Mouse (Mus musculus) limb, embryonic 15.5 days (tissue): Measurements from ENCODE around the gene Spg20. TPM values are rescaled to one million over a fixed set of nuclear protein-coding genes. Genes with fewer than 3 reads are reported as not detected.

Experiments used
- ATAC-seq: fragments of 200-750 bp; cut with Nextera tagmentation; 2 replicates; pipeline ENCODE4 v1.8.0; 2017; ENCODE audit warnings: low read depth, moderate TSS enrichment; ENCODE audit not compliant: insufficient number of reproducible peaks, low FRiP score, low TSS enrichment
- H3K27ac ChIP-seq: fragments of 300-500 bp; sonication (generic); 2 replicates; pipeline ENCODE4 v1.5.1; 2015; ENCODE audit warnings: moderate library complexity, mild to moderate bottlenecking, inconsistent platforms
- H3K27me3 ChIP-seq: fragments of 300-500 bp; sonication (generic); 2 replicates; pipeline ENCODE4 v1.6.1; 2015; ENCODE audit warnings: inconsistent platforms
- H3K36me3 ChIP-seq: fragments of 300-500 bp; sonication (generic); 2 replicates; pipeline ENCODE4 v1.6.1; 2015; ENCODE audit warnings: inconsistent platforms
- H3K4me1 ChIP-seq: fragments of 300-500 bp; sonication (generic); 2 replicates; pipeline ENCODE4 v1.6.1; 2015; ENCODE audit warnings: inconsistent platforms
- H3K4me2 ChIP-seq: fragments of 300-500 bp; sonication (generic); 2 replicates; pipeline ENCODE4 v1.6.1; 2015; ENCODE audit warnings: mild to moderate bottlenecking, inconsistent platforms
- H3K4me3 ChIP-seq: fragments of 300-500 bp; sonication (generic); 2 replicates; pipeline ENCODE4 v1.5.1; 2015; ENCODE audit warnings: mild to moderate bottlenecking, inconsistent platforms
- H3K9ac ChIP-seq: fragments of 300-500 bp; sonication (generic); 2 replicates; pipeline ENCODE4 v1.6.1; 2015; ENCODE audit warnings: inconsistent platforms
- H3K9me3 ChIP-seq: fragments of 300-500 bp; sonication (generic); 2 replicates; pipeline ENCODE4 v1.6.1; 2016; ENCODE audit warnings: inconsistent platforms
- WGBS: fragments of 180-500 bp; shearing (Covaris S2); methylation state at CpG from one replicate; pipeline ENCODE4 v1.1.7; 2015; 5-methylcytosine and 5-hydroxymethylcytosine counted together
- polyA plus RNA-seq: library from polyadenylated mRNA; unstranded; fragments of >200 nt; fragmentation: Nextera tagmentation; extraction: Ambion mirVana; gene quantifications from 2 replicates; pipeline ENCODE4 v1.2.1, GENCODE M21; 2015

Spg20 gene
- polyA plus RNA-seq, 1 experiment from 2014 or later, result 78.2 TPM

DNA sequence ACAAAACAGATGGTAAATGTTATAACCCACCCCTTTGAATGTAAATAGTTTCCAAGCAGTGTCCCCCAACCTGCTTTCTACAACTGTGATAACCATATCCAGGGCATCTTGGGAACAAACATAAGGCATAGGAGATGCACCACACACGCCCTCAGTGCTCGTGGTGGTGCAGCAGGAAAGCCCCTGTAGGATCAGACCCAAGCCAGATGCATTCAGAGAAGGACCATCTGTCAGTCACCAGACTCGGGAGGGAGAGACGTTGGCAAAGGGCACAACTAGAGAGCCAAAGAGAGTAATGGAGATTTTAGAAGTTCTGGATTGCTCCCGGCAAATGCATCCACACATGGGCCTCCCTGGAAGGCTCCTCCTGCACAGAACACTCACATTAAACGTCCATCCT, 27.1 kb upstream of the Spg20 start:
- no peak overlapping the region for H3K27ac ChIP-seq
- H3K4me2 ChIP-seq, result no peak overlapping the region
- no peaks in the 10 kb centered on the region for H3K9me3 ChIP-seq
- H3K36me3 ChIP-seq, result no peaks in the 10 kb centered on the region
- ATAC-seq, result no peak
- no peak overlapping the region for H3K4me3 ChIP-seq
- WGBS, result 50% methylated on average over 6 of the region's 6 CpGs
- H3K27me3 ChIP-seq, result no peaks in the 10 kb centered on the region
- no peak overlapping the region for H3K9ac ChIP-seq
- no peaks in the 10 kb centered on the region for H3K4me1 ChIP-seq

DNA sequence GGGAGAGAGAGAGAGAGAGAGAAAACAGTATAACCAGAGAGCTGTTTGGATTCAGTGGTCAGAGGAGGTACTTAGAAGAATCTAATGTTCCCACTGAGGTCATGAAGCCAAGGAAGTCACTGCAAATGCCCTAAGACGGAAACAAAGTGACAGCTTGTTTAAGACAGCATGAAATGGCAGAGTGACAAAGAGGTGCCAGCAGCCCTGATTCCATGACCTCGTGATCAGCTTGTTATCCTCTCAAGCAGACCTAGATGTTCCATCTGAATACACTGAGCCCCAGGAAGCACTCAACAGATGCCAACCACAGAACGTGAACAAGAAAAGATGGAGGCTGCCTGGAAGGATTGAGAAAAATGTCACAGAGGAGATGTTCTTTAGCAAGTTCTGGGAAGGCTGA, 26.2 kb upstream of the Spg20 start:
- Histone ChIP-seq H3K4me3 (no peak overlapping the region), H3K9ac (no peak overlapping the region), H3K4me2 (no peak overlapping the region), H3K36me3 (no peaks in the 10 kb centered on the region), H3K27me3 (no peaks in the 10 kb centered on the region), H3K27ac (no peak overlapping the region), H3K9me3 (no peaks in the 10 kb centered on the region), H3K4me1 (no peaks in the 10 kb centered on the region)
- no peak for ATAC-seq
- 63% methylated on average over 3 of the region's 3 CpGs for WGBS

DNA sequence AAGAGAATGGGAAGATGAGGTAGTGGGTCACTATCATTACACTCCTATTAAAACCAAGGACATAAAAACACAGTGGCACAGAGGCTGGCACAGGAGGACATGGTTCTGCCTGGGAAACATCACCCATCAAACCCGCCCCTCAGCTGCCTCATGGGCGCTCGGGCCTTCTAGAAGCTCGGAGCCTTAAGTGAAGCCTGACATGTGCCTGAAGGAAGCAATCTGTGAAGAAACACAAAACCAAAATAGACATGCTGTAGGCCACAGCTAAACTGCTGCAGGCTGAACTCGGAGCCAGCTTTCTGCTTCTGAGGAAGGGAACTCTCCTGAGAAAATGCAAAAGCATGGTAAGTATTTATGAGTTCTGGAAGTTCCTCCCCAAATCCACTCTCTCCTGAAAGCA, 25.0 kb upstream of the Spg20 start:
- Histone ChIP-seq H3K9ac (no peak overlapping the region), H3K4me2 (no peak overlapping the region), H3K4me3 (no peak overlapping the region), H3K9me3 (no peaks in the 10 kb centered on the region), H3K36me3 (no peaks in the 10 kb centered on the region), H3K4me1 (no peaks in the 10 kb centered on the region), H3K27me3 (no peaks in the 10 kb centered on the region), H3K27ac (no peak overlapping the region)
- WGBS, result 75% methylated on average over 5 of the region's 5 CpGs
- ATAC-seq, result no peak

DNA sequence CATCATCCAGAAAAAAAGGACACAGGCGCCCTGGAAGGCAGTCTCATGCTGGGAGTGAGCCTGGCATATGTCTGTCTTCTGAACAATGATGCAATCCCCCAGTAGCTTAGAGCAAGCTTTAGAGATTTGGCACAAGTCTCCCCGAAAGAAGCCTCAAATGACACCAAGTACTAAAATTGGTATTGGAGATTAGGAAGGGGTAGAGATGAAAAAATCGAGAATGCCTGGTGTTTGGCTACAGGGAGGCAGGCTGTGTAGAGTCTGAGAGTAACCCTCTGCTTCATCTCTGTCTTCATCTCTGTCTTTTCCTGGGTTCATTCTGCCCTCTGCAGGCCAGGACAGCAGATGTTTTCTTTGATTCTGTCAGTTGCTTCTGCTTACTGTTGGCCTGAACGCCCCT, 24.5 kb upstream of the Spg20 start:
- Histone ChIP-seq H3K4me1 (no peaks in the 10 kb centered on the region), H3K4me2 (no peak overlapping the region), H3K9ac (no peak overlapping the region), H3K36me3 (no peaks in the 10 kb centered on the region), H3K27me3 (no peaks in the 10 kb centered on the region), H3K4me3 (no peak overlapping the region), H3K9me3 (no peaks in the 10 kb centered on the region), H3K27ac (no peak overlapping the region)
- no peak for ATAC-seq
- 66% methylated on average over 4 of the region's 4 CpGs for WGBS

DNA sequence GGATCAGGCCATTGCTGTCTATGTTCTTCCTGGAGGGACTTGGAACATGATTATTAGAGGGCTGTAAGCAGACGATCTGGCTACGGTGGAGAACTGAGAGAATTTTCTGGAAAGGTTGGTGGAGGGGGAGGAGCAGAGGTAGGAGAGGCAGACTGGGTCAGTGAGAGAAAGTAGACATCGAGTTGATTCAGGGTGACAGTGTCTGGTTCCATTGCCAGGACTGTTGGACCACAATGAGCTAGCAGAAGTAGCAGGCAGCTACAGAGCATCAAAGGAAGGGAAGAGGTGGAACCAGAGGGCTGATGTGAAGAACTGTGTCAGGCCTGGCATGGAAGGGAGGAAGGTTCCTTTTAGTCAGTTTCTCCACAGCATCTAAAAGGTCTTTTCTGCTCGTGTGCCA, 23.5 kb upstream of the Spg20 start:
- H3K4me1 ChIP-seq, result no peaks in the 10 kb centered on the region
- WGBS, result 64% methylated on average over 4 of the region's 4 CpGs
- no peak overlapping the region for H3K4me3 ChIP-seq
- H3K36me3 ChIP-seq, result no peaks in the 10 kb centered on the region
- H3K27ac ChIP-seq, result no peak overlapping the region
- no peak for ATAC-seq
- H3K9ac ChIP-seq, result no peak overlapping the region
- no peaks in the 10 kb centered on the region for H3K27me3 ChIP-seq
- no peaks in the 10 kb centered on the region for H3K9me3 ChIP-seq
- no peak overlapping the region for H3K4me2 ChIP-seq

DNA sequence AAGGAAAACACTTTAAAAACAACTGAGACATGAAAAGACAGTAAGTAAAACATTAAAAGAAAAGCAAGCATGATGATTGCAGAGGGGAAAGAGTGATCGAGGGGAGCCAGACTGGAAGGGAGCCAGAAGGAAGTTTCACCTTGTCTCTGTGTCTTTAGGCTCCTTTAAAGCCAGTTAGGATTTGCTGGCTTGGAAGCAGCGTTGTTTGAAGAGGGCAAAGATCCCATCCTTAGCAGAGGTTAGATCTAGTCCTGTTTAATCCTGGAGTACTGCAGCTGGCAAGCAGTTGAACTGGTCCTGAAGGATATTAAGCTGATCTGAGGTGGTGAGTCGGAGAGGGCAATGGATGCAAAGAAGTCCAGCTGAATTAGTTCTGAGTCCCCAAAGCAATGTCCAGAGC, 23.1 kb upstream of the Spg20 start:
- Histone ChIP-seq H3K27me3 (no peaks in the 10 kb centered on the region), H3K36me3 (no peaks in the 10 kb centered on the region), H3K4me3 (no peak overlapping the region), H3K9me3 (no peaks in the 10 kb centered on the region), H3K27ac (no peak overlapping the region), H3K4me2 (no peak overlapping the region), H3K9ac (no peak overlapping the region), H3K4me1 (no peaks in the 10 kb centered on the region)
- WGBS, result 69% methylated on average over 3 of the region's 3 CpGs
- no peak for ATAC-seq

DNA sequence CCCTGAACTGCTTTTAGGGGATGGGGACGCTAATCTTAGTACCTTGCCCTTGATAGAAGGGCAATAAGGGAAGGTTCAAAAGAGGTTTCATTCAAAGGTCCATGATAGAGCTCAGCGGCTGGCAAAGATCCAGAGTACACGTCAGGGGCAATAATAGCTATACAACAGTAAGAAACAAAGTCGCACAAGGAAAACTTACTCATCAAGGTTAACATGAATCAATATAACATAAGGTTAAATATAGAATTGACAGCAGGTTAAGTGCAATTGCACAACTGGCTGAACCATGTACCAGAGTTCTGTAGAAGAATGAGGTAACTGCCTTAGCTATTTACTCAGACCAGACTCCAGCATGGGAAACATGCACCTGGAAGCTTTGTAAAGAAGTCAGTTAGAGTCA, 22.6 kb upstream of the Spg20 start:
- Histone ChIP-seq H3K9ac (no peak overlapping the region), H3K27me3 (no peaks in the 10 kb centered on the region), H3K27ac (no peak overlapping the region), H3K4me2 (no peak overlapping the region), H3K4me1 (no peaks in the 10 kb centered on the region), H3K36me3 (no peaks in the 10 kb centered on the region), H3K9me3 (no peaks in the 10 kb centered on the region), H3K4me3 (no peak overlapping the region)
- 77% methylated on average over 4 of the region's 4 CpGs for WGBS
- no peak for ATAC-seq

DNA sequence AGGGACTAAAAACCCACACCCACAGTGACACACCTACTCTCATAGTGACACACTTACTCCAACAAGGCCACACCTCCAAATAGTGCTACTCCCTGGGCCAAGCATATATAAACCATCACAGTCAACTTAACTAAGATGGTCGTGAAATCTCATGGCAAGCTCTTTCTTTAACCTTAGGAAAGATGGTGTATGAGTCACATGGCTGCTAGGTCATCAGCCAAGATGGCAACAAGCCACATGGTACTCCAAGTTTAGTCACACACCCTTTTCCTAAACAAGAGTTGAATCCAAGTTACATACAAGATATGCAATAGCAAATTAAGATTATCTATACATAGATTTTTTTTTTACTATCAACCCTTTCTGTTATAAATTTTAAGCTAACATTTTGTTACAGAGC, 18.7 kb upstream of the Spg20 start:
- Histone ChIP-seq H3K9me3 (no peaks in the 10 kb centered on the region), H3K4me3 (no peak overlapping the region), H3K36me3 (no peaks in the 10 kb centered on the region), H3K4me2 (no peak overlapping the region), H3K27ac (no peak overlapping the region), H3K27me3 (no peaks in the 10 kb centered on the region), H3K9ac (no peak overlapping the region), H3K4me1 (peaks cover 13% of the 10 kb centered on the region)
- ATAC-seq, result no peak
- WGBS, result 80% methylated on average over 1 of the region's 1 CpGs

DNA sequence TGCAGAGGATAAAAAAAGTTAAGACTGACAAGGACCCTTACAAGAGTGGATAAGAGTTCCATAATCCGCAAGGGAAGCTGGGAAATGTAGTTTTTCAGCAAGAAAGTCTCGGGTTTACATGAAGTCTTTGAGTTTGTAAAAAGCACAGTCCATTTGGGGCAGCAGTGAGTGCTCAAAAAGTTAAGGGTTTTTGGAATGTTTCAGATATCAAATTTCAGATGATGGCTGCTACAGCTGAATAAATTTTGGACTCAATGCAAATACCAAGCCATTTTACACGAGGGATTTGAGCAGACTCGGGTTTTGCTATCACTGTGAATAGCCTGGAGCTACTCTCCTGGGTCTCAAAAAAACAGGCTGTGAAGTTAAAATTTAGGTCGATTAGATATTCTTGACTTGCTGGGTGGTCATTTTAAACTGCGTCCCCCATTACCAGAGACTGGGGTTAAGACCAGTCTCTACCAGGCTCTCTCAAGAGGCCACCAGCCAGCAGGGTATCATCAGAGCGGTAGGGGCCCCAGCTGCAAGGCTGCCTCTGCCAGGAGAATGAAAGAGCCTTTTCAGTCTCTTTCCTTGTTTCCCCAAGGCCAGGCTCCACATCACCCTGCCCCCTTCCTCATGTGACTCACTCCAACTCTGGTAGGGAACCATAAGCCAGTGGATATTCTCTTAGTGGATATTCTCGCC, 15.8 kb upstream of the Spg20 start:
- ATAC-seq, result peak; percentile 85; the same call in 1 of the 2 replicates
- 30% methylated on average over 8 of the region's 8 CpGs for WGBS
- Histone ChIP-seq H3K4me2 (peak overlapping the region; percentile 25; the same call in 1 of the 2 replicates), H3K36me3 (no peaks in the 10 kb centered on the region), H3K27ac (peak overlapping the region; percentile 82), H3K9ac (no peak overlapping the region), H3K4me1 (peaks cover 13% of the 10 kb centered on the region), H3K4me3 (no peak overlapping the region), H3K9me3 (no peaks in the 10 kb centered on the region), H3K27me3 (no peaks in the 10 kb centered on the region)

DNA sequence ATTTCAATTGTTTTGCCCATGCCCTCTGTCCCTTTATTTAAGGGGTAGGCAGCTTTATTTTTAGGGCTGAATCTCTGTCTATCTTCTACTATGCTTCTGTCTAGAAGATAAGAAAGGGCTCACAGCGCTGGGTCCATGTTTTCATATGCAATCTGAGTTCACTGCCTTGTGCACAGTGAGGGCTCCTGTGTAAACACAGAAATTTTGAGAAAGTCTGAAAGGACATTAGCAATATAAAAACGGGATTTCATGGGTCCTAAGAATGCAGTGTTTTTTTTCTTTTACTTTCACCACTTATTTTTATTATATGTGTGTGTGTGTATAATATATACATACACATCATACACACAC, 15.3 kb upstream of the Spg20 start:
- Histone ChIP-seq H3K27me3 (no peaks in the 10 kb centered on the region), H3K9ac (no peak overlapping the region), H3K4me2 (no peak overlapping the region), H3K36me3 (no peaks in the 10 kb centered on the region), H3K9me3 (no peaks in the 10 kb centered on the region), H3K4me1 (peaks cover 13% of the 10 kb centered on the region), H3K4me3 (no peak overlapping the region), H3K27ac (peak overlapping the region; percentile 82)
- 63% methylated on average over 2 of the region's 2 CpGs for WGBS
- no peak for ATAC-seq

DNA sequence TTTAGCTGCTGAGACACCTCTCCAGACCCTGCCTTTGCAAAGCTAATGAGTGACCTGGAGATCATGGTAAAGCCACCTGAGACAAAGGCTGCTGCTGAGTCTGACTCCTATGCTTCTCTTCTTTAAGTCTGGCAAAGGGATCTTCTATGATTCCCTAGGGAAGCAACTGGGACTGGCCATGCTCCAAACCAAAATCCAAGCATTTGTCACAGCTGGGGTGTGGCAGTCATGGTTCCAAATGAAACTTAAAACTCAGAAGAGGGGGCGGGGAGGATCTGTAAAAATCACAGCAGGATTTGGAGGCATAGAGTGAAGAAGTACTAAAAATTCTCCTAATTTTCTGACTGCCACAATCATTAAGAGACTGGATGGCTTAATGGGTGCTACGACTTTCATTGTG, 14.7 kb upstream of the Spg20 start:
- Histone ChIP-seq H3K4me2 (no peak overlapping the region), H3K4me1 (peaks cover 13% of the 10 kb centered on the region), H3K27me3 (no peaks in the 10 kb centered on the region), H3K9me3 (no peaks in the 10 kb centered on the region), H3K27ac (peak overlapping the region; percentile 82), H3K36me3 (no peaks in the 10 kb centered on the region), H3K9ac (no peak overlapping the region), H3K4me3 (no peak overlapping the region)
- WGBS, result 54% methylated on average over 2 of the region's 2 CpGs
- no peak for ATAC-seq

DNA sequence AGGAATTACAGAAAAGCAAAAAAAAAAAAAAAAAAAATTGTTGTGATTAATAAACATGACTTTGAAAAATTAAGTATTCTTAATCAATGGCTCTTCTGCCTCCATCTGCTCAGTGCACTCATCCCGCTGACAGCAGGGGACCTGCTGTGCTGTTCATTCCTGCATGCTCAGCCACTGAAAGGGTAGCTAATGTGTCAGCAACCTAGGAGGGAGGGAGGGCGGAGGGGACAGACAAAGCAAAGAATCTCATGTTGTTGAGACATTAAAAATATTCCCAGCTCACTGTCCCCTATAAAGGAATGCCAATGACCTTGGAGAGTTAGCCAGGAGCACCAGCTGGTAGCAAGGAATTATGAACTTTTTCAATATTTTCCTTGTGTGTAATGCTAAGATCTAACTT, 13.9 kb upstream of the Spg20 start:
- WGBS, result 70% methylated on average over 2 of the region's 2 CpGs
- Histone ChIP-seq H3K4me3 (no peak overlapping the region), H3K4me1 (peaks cover 13% of the 10 kb centered on the region), H3K36me3 (no peaks in the 10 kb centered on the region), H3K4me2 (no peak overlapping the region), H3K27me3 (no peaks in the 10 kb centered on the region), H3K27ac (no peak overlapping the region), H3K9ac (no peak overlapping the region), H3K9me3 (no peaks in the 10 kb centered on the region)
- ATAC-seq, result no peak

DNA sequence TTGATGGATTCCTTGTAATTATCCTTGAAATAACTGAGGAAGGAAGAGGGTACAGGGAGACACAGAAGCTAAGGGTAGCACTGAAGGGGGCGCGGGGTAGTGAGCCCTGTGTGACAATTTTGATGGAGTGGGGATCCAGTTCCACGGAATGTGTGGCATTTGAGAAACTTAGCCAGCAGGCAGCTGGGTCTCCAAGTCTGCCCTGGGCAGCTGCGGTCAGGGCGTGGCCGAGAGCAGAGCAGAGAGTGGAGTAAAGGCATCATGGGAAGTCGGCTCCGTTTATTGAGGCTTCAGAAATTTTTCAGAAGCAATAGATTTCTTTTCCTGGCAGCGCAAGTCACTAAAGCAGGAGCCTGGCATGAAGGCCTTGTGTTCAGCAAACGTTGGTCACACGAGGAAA, 12.9 kb upstream of the Spg20 start:
- ATAC-seq, result no peak
- H3K9me3 ChIP-seq, result no peaks in the 10 kb centered on the region
- H3K4me3 ChIP-seq, result no peak overlapping the region
- no peaks in the 10 kb centered on the region for H3K36me3 ChIP-seq
- 61% methylated on average over 11 of the region's 11 CpGs for WGBS
- H3K4me2 ChIP-seq, result no peak overlapping the region
- peak overlapping the region; percentile 19; the same call in 1 of the 2 replicates for H3K27ac ChIP-seq
- no peak overlapping the region for H3K9ac ChIP-seq
- H3K4me1 ChIP-seq, result peaks cover 13% of the 10 kb centered on the region
- H3K27me3 ChIP-seq, result no peaks in the 10 kb centered on the region
